In the genomic region with DNA sequence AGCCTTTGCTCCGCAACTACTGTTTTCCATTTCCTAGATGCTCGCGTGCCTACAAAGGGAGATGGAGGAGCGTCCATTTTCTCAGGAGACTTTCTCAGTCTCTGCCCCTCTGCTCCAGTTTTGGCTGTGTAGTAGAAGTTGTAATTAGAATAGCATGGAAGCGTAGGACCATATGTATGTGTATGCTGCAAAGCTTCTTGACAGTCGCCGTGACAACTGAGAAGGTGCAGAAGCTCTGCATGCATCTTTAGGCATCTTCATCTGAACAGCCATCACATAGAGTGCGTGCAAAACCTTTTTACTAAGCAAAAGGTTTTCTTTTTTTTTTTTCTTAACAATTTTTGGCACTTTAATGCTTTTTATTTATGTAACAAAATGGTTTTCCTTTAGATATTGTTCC, we compare ENCODE assay signal across 16 mouse cellular contexts.
"Had no signal": no experiment of that assay in that cellular context is flagged by ENCODE, and none has a peak within 500 bp of the region (broad histone marks: within the 10 kb centered on the region; RNA-seq: fewer than 3 reads in every experiment).

No protein-coding gene starts in this region.

- H3K4me1 ChIP-seq: liver, embryonic 13.5 days; midbrain, embryonic 12.5 days; midbrain, embryonic 15.5 days; neural tube, embryonic 12.5 days; neural tube, embryonic 15.5 days had no signal

- H3K4me3 ChIP-seq: liver, embryonic 13.5 days; midbrain, embryonic 12.5 days; midbrain, embryonic 15.5 days; neural tube, embryonic 12.5 days; neural tube, embryonic 15.5 days had no signal

- H3K27ac ChIP-seq: liver, embryonic 13.5 days; midbrain, embryonic 12.5 days; midbrain, embryonic 15.5 days; neural tube, embryonic 12.5 days; neural tube, embryonic 15.5 days had no signal

- DNase-seq: kidney, adult 18-20 months; kidney, adult 9 months; kidney, postnatal 14 days; kidney, postnatal 4 days; liver, embryonic 13.5 days; lung, adult 2 months; lung, postnatal 14 days; lung, postnatal 4 days; retina, postnatal 1 day; thymus, adult 2 months; thymus, postnatal 14 days; thymus, postnatal 4 days had no signal
